Mouse (Mus musculus): Measurements from ENCODE around the gene Jmjd7. TPM values are rescaled to one million over a fixed set of nuclear protein-coding genes. Genes with fewer than 3 reads are reported as not detected.

Jmjd7 gene
- 1 to 10 TPM; 4.0 to 5.0 TPM for total RNA-seq (2021)
- long read RNA-seq, experiment 1, partial matches to known transcripts: 1 of 7 reads
- long read RNA-seq, experiment 1, other reads (novel, unspliced or antisense): 3 of 7 reads
- long read RNA-seq, experiment 2, partial matches to known transcripts: 0 of 3 reads
- long read RNA-seq, experiment 2, other reads (novel, unspliced or antisense): 0 of 3 reads

DNA sequence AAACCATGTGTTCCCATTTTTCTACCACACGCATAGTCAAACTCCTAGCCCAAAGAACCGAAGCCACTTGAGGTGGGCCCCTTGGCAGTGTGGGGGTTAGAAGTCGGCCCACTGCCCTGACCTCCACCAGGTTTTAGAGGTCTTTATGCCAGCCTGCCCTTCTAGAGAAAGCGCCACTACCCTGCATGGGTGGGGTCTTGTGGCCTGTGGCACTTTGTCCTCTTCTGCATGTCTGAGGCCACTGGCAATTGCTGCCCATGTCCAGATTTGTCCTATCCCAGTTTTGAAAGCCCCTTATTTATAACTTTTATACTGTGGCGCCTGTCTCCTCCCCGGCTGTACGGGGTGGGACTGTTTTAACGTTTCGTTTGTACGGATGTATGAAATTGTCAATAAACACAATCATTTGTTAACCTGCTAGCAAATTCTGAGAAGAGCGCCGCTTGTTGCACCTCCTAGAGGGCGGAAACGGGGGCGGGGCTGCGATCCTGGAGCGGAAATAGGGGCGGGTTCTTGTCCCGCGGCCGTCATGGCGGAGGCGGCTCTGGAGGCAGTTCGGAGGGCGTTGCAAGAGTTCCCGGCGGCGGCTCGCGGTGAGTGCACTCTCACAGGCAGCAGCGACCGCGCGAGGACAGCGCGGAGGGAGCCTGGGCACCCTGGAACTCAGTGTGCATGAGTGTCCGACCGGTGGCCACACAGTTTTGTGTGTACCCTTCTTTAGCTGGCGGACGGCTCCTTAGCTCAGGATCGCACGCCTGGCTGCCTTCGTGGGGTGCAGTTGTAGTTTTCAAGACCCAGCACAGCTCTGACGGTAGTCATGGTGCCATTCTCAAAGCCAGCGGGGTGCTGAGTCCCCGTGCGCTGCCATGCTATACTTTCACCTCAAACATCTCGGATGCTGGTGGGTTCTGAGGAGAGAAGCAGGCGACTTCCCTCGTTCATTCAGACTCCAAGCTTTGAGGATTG is at the start of gene Jmjd7, which contains the start of gene Gm28042:
Gene Jmjd7 (plus strand): TSS at position 500 of the 966 bp plus-strand sequence.
Gene Gm28042 (plus strand): TSS at position 510 of the 966 bp plus-strand sequence.
- intact Hi-C loops (cut with DNase I): loop anchor here (5.0 kb wide), 1 partner anchor 55 kb away; the partner anchor contains the start of gene Mapkbp1
- peak; percentile 81 to 85 for DNase-seq (ENCODE audit: low spot score in 2 of 2)

DNA sequence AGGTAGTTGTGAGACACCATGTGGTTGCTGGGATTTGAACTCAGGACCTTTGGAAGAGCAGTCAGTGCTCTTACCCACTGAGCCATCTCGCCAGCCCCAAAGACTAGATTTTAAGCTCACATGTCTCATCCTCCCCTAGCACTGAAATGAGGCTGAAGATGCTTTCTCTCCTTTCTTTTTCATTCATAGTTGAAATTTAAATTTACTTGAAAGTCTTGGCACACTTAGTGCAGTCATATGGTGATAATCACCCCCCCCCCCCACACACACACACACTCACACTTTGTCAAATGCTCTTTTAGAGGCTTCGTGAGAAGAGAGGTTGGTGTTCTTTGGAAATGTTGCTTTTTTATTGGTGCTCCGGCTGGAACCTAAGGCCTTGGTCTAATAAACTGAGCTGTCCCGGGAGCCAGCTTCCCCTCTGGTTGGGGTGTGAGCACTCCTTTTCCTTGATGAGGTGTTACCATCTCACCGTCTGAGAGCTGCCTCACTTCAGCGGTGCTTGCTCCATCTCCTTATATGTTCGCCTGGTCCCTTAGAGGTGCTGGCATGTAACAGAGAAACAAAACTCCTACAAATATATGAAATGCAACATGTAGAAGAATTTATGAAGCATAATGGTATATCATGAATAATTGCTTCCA is 46.8 kb upstream of the Jmjd7 start:
- intact Hi-C loops (cut with DNase I): no loop called here
- DNase-seq (ENCODE audit: low spot score in 2 of 2): no peak

DNA sequence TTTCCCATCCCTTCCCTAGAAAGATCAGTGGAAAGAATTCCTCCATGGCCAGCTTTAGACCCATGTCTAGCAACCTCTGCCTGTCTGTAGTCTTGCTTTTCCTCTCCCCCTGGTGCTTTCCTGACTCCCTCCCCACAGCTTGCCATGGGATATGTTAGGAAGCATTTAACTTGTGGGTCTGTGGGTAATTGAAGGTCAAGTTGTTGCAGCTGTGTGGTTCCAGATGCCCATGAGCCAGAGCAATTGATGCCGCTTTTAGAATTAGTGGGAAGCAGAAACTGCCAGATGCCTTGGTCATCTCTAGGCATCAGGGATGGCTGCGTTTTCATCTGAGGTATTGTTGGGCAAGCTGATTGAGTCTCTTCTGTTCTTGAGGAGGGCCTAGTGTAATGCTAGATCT is 45.7 kb upstream of the Jmjd7 start:
- intact Hi-C loops (cut with DNase I): no loop called here
- no peak for DNase-seq (ENCODE audit: low spot score in 2 of 2)

DNA sequence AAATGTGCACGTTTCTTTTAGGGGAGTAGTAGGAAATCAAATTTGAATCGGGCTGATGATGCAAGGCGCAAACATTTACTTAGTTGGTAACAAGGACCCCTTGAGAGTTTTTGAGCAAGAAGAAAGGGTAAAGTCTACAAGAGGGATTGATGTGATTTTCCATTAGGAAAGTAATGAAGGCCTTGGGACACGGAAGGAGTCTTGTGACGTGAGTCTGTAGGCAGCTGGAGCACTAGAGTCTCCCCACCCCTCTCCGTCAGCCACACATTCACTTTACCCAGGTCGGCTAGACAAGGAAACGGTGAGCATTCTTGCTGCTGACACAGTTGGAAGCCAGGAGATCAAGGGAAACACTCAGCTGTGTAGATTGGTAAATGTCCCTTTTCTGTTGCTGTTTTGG is 41.4 kb upstream of the Jmjd7 start:
- intact Hi-C loops (cut with DNase I): no loop called here
- DNase-seq (ENCODE audit: low spot score in 2 of 2): no peak

DNA sequence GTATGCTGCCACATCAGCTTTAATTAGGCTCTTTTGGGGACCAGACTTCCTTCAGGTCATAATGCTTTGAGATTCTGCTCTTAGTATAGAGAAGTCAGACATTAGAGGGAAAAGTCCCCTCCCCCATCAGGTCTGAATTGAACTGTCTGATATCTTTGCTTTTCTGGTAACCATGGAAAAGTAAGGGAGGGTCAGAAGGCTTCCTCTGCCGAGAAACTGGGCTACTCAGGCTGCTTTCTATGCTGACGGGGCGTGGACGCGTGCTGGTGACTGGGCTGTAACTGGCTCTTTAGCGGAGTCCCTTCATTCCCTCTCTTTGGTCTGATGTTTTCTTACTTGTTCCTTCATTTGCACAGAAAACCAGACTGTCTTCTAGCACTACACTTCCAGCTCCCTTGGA is 40.9 kb upstream of the Jmjd7 start:
- no peak for DNase-seq (ENCODE audit: low spot score in 2 of 2)
- intact Hi-C loops (cut with DNase I): no loop called here

DNA sequence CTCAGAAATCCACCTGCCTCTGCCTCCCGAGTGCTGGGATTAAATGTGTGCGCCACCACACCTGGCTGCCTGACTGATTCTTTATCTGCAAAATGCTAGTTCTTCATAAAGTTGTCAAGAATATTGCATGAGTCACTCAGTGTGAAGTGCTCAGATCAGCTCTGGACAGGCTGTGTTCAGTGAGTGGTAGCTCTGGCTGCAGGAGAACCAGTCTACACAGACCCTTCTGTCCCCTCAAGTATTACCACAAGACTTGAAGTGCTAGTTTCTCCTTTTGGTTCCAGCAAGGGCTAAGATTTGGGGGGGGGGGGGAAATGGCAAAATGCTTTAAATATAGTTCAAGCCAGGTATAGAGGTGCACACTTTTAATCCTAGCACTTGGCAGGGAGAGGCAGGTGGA is 39.8 kb upstream of the Jmjd7 start:
- intact Hi-C loops (cut with DNase I): no loop called here
- DNase-seq (ENCODE audit: low spot score in 2 of 2): no peak

DNA sequence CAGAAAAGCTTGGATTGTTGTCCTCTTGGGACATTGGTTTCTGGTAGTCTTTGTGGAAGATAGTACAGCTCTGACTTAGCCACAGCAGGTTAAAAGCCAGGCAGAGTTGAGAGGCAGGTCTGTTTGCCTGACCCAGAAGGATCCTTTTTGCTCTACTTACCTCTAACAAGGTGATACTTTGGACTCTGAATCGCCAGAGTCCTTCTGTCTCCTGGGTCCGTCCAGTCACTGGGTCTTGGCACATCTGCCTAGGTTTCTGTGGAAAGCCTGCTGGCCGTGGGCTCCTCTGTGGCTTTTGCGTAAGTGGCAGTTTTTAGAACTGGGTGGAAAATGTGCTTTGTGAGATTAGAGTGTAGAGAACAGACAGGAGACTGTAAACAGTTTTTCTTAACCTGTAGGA is 38.3 kb upstream of the Jmjd7 start:
- DNase-seq (ENCODE audit: low spot score in 2 of 2): no peak
- intact Hi-C loops (cut with DNase I): no loop called here

DNA sequence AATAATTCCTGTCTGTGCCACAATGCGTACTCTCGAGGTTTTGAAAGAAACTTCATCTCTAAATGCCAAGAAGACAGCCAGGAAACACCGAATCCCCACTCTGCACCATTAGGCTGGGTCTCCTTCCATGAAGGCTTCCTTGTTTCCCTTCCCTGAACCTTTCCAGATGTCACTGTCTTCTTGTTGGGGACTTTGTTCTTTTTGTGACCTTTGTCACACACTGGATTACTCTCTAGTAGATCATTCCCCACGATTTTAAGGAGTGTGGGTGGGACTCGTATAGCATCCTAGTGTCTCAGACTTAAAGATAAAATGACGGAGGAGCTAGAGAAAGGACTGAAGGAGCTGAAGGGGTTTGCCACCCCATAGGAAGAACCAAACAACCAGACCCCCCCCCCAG is 36.4 kb upstream of the Jmjd7 start:
- intact Hi-C loops (cut with DNase I): no loop called here
- no peak for DNase-seq (ENCODE audit: low spot score in 2 of 2)

DNA sequence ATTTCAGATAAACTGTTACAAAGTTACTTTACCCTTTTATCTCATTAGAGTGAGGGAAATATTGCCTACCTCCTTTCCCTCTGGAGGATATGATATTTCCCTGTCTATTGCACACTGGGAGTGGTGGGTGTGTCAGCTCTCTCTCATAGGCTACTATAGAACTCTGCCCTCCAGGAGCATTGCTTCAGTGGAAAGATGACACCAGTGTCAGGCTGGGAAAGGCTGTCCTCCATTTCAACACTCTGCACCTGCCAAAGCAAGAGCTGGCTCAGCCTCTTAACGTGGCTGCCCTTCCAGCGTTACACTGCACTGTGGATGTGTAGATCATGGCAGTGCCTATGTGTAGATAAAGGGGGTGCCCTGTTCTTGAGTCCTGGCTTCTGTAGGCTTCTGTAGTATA is 34.9 kb upstream of the Jmjd7 start:
- intact Hi-C loops (cut with DNase I): no loop called here

DNA sequence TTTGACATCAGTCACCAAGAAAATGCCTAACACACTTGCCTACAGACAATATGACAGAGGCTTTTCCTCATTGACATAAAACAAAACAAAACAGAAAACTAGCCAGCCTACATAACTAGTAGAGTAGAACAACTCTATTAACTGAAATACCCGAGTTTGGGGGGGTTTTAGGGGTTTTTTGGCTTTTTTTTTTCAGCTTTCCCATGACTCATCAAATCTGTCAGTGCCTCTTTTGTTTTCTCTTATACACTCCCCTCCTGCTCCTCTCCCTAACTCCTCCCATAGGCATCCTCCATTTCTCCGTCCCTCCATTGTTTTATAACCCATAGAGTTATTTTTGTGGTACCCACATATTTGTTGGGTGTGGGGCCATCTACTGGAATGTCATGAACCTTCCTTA is 33.8 kb upstream of the Jmjd7 start:
- intact Hi-C loops (cut with DNase I): no loop called here
- DNase-seq (ENCODE audit: low spot score in 2 of 2): no peak

More for the DNA sequence above, 34.9 kb upstream of the Jmjd7 start:
- no peak for DNase-seq (ENCODE audit: low spot score in 2 of 2)

DNA sequence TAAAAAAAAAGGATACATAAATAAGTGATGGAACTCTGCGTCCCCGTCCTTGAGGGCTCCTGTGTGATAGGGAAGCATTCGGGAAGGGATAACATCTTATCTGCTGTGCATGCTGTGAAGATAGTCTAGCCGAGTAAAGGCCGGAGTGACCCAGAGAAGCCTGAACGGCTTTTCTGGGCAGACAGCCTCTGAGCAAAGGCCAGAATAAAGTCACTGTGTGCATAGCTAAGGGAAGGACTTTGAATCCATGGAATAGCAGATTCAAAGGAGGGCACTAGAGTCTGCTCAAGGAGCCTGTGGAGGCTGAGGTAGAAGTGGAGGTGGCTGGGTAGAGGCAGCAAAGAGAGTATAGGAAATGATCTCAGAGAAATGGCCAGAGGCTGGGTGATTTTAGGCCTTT is 32.4 kb upstream of the Jmjd7 start:
- DNase-seq (ENCODE audit: low spot score in 2 of 2): no peak
- intact Hi-C loops (cut with DNase I): no loop called here

DNA sequence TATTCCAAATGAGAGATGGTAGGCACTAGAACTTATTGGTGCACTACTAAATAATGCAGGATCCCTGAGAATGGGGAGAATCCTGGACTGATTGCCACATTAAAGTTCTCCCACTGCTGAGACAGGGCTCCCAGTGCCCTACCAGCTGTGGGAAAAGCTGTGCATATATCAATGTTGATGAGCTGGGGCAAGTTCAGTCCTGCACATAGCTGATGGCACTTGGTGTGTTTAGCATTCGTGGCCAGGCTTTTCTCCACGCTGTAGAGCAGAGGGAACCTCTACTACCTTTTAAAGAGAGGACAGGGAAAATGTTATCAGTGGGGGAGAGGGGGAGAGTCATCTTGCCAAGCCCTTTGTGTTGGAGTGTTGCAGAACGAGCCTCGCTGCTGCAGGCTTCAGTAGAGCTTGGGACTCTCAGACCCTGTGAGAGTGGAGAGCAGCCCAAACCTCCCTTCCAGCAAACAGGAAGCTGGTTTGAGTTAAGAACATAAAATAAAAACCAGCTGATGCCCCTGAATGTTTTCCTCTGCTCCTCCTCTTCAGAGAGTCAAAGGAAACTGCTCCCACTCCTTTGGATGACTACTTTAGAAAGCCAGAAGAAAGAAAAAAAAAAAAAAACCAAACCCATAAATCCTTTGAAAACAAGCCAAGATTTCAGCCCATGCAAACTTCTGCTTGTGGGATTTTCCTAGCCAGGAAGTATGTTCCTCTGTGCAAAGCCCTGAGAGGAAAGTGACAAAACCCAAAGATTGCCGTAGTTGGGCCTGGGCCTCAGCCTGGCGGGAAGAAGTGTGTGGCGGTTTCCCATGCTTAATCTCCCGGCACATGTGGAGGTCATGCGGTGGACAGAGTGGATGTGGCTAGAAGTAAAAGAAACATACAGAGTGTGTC is 31.6 kb upstream of the Jmjd7 start:
- no peak for DNase-seq (ENCODE audit: low spot score in 2 of 2)
- intact Hi-C loops (cut with DNase I): no loop called here

DNA sequence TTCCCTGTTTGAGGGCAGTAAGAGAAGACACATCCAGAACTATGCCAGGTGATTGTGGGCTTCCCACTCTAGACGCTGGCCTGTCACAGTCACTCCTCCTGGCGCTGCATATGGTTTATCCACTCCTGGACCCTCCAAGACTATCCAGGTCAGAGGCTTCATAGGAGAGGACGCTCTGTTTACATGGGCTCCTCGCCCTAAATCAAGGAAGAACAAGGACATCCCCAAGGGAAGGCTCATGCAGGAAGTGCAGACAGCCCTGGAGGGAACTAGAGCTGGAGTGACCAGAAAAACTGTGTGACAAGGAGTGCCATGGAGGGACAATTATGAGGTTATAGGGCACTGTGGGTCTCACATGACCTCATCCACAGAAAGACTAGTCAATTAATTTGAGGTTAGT is 29.9 kb upstream of the Jmjd7 start:
- intact Hi-C loops (cut with DNase I): no loop called here
- no peak for DNase-seq (ENCODE audit: low spot score in 2 of 2)

DNA sequence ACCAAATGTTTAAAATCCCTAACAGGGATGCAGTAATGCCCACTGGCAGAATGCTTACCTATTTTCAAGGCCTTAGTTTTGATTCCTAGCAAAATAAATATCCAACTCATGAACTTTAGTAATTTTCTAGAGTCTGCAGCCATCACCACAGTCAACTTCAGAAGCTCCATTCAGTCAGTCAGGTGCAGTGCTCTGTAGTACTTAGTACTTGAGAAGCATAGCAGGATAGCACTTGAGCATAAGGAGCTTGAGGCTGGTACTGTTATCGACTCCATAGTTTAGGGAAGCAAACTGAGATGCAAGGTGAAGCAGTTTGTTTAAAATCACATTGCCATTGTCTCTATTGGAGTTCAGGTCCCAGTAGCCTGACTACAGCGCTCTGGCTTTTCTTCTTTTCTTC is 27.6 kb upstream of the Jmjd7 start:
- intact Hi-C loops (cut with DNase I): no loop called here

DNA sequence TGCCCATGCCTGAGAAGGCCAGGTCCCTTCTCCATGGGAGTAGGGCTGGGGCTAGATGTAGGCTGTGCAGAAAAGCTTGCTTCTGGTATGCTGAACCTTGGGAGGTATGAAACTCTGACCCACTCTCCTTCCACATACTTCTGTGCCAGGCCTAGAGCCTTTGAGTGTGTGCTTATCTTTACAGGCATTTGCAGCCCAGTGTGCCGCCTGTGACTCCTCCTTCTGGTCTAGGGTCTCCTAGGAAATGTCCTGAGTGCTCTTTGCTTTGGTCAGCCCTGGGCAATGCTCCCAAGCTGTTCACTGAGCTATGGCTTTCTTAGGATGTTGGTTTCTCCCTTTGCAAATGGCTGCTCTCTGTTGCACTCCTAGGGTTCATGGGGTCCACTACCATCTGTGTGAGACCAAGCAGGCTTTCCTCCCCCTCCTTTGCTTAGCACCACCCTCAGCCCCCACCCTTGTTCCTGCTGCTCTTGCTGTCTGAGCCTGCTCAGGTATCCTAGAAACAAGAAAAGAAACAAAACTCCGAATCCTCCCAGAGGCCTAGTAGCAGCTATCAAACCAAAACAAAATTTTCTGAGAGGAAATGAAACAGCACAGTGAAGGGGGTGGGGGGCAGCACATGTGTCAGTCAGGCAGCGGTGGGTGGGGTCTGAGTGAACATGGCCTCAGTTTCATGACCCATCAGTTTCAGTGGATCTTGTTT is 26.2 kb upstream of the Jmjd7 start:
- DNase-seq (ENCODE audit: low spot score in 2 of 2): no peak
- intact Hi-C loops (cut with DNase I): no loop called here

More for the DNA sequence above, 27.6 kb upstream of the Jmjd7 start:
- no peak for DNase-seq (ENCODE audit: low spot score in 2 of 2)

DNA sequence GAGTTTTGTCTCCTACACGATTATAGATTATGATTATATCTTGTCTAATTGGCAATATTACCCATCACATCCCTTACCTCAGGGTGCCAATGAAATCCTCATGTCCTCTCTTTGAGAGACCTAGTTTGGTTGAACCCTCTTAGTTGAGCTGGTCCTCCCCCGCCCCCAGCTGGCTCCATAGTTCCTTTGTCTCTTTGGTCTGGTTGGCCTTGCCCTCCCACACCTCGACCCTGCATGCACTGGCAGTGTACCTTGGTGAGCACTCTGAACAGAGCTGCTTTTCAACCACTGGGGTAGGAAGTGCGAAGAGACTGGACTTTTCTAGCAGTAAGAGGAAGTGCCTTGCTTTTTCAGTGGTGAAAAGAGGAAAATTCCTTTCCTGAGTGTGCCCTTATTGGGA is 25.3 kb upstream of the Jmjd7 start:
- intact Hi-C loops (cut with DNase I): no loop called here
- DNase-seq (ENCODE audit: low spot score in 2 of 2): no peak

DNA sequence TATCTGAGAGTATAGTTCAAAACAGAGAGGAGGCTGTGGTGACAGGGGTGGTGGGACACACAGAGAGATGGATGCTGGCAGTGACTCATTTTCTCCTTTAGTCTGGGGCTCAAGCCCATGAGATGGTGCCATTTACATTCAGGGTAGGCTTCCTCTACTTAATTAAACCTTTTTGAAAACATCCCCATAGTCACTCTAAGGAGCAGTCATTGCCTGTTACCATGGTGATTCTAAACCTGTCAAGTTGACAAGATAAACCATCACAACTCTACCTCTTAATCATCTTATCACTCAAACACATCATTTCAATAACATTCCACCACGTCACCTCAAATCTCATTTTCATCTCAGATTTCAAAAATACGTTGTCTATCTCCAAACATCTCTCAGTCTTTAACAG is 23.3 kb upstream of the Jmjd7 start:
- DNase-seq (ENCODE audit: low spot score in 2 of 2): no peak
- intact Hi-C loops (cut with DNase I): no loop called here

DNA sequence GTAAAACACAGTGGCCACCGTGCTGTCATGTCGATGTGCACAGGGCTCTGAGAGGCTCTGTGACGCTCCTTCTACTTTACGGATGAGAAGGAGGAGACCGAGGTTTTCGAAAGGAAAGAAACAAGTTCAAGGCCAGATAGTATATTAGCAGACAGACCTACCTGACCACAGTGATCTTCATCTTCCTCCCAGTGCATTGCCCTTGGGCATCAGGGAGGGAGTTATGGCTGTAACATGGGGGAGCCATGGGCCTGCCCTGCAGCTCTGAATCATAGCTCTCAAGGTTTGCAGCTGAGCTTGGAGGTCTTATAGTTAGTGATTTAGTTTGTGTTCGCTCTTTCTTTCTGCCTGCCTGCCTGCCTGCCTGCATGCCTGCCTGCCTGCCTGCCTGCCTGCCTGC is 20.6 kb upstream of the Jmjd7 start:
- intact Hi-C loops (cut with DNase I): no loop called here

DNA sequence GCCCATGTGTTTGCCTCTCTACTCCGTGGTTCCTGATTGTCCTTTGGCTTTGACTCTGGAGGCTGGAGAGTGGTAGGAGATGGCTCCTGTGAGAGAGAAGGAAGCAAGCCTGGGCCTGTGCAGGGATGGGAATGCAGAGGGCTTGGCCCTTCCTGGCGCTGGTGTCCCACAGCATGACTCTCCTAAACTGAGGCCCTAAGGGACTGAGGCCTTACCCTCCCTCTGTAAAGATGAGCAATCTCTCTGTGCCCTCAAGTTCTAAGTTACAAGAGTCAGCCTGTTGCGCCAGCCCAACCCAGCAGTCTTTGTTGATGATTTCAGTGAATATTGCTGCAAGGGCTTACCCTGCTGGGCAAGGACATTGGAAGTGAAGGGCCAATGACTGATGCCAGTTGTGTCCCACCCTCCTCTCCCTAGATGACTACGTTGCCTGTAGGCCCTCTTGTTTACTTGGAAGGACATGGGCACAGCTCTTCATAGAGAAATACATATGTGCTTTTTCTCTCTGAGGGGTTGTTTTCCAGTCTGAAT is 19.5 kb upstream of the Jmjd7 start:
- DNase-seq (ENCODE audit: low spot score in 2 of 2): no peak
- intact Hi-C loops (cut with DNase I): no loop called here

More for the DNA sequence above, 20.6 kb upstream of the Jmjd7 start:
- no peak for DNase-seq (ENCODE audit: low spot score in 2 of 2)

Measured in left cerebral cortex, postnatal 14 days (tissue).